Mouse (Mus musculus) induced T-regulatory cell, adult 2 months (primary cell): Measurements from ENCODE around the gene Sptbn4.
A peak's percentile ranks its signal among the peaks of the same experiment; 100 is the strongest.

Source experiments
- DNase-seq: peaks from one replicate; pipeline ENCODE4 v3.0.0-alpha.2; 2012; ENCODE audit warnings: low read depth

Sptbn4 gene

DNA sequence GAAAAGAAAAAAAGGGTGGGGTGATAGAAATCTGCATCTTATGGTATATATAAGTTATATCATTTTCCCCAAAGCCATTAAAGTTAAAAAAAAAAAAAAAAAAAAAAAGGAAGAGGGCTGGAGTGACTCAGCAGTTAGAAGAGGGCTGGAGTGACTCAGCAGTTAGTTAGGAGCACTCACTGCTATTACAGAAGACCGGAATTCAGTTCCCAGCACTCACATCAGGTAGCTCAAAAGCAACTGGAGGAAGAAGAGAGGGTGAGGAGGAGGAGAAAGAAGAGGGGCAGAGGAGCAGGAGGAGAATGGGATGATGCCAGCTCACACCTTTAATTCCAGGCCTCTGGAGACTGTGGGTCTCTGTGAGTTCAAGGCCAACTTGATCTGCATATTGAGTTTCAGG, 64.3 kb downstream of the Sptbn4 start:
- no peak for DNase-seq

DNA sequence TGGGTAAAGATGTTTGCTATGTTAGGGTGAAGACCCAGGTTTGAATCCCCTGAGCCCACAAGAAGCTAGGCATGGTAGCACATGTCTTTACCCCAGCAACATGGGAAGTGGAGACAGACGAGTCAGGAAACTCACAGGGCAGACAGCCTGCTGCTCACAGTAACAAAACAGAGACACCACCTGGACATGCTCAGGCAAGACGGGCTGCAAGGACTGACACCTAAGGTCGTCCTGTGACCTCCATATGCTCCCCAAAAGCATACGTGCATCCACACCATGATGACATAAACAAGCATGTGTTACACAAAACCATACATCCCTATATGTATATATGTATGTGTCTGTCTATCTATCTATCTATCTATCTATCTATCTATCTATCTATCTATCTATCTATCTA, 65.9 kb downstream of the Sptbn4 start:
- DNase-seq, result no peak

DNA sequence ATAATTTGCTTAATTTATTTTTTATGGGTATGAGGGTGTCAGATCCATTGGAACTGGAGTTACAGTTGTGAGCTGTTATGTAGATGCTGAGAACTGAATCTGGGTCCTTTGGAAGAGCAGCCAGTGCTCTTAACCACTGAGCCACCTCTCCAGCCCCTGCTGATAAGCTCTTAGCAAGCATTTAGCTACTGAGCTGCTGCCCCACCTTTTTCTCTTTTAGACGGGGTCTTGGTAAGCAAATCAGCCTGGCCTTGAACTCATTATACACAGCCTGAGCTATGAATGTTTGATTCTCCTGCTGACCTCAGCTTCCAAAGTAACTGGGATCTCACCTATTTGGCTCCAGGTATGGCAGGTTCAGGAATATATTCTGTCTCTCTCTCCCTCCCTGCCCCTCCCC, 66.5 kb downstream of the Sptbn4 start:
- no peak for DNase-seq

DNA sequence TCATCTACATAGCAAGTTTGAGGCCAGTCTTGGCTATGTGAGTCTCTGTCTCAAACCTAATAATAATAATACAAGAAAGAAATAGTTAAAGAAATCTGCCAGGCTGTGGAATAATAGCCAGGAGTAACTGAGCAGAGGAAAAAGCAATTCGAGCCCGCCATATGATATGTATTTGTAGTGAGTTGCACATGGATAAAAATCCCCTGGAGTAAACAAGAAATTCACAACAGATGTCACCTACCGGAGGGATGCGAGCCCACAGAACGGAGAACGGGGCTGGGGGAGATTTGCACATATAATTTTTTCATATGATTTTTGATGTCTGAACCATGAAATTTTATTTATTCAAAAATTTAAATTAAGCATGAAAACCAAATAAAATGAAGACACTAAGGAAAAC, 67.7 kb downstream of the Sptbn4 start:
- DNase-seq, result no peak

DNA sequence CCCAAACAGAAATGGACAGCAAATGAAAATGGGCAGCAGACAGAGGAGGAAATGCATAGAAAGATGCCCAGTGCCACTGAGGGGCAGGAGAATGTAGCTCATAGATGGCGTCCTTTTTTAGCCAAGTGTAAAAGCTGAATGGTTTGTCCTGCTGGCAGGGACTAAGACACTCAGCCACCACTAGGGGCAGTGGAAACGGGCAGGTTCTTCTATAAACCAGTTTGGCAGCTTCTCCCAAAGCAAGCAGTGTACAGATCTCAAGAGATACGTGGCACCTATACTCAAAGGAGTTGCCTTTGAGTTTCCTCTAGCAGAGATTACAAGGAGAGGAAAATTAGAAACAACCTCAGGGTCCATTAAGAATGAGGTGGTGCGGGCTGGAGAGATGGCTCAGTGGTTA, 69.1 kb downstream of the Sptbn4 start:
- peak; percentile 52 for DNase-seq

DNA sequence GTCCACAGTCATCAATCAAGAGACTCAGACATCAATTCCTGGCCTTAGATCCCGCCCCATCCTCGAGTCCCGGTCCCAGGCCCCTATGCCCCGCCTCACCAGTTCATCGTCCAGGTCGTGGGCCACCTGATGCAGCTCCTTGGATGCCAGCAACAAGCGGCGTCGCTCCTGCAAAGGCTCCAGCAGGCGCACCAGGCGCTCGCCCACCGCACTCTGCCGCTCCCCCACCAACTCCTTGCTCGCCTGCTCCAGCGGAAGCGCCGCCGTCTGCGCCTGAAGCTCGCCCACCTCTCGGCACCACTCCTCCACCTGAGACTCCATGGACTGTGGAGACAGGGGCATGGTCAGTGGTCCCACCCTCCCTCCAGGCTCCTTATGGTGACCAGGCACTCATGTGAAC, 72.2 kb downstream of the Sptbn4 start:
- DNase-seq, result no peak

DNA sequence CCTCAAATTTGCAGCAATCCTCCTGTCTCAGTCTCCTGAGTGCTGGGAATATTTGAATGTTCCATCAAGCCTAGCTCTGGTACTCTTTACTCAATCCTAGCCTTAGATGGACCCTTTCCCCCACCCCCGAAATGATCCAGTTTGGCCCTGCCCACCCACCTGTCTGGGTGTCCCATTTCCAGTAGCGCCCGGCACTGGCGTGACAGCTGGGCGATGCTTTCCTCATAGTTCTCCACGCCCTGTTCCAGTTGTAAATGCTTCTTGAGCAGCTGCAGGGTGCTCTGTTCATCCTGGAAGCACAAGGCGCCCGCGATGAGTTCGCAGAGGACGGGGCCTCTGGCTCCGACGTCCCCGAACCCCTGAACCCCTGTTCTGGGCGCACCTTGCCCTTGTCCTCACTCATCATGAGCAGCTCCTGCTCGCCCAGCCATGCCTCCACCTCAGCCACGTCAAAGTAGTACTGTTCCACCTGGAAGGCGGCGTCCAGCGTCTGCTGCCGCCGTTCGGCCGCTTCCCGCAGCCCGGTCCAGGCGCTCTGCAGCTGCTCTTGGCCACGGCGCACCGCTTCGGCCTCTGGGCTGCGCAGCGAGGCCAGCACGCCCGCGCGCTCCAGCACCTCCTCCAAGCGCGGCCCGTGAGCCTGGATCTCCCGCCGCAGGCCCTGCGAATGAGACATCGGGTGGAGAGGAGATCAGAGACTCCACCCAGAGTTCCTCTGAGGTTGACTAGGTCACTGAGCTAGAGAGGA, 75.6 kb downstream of the Sptbn4 start:
- no peak for DNase-seq

DNA sequence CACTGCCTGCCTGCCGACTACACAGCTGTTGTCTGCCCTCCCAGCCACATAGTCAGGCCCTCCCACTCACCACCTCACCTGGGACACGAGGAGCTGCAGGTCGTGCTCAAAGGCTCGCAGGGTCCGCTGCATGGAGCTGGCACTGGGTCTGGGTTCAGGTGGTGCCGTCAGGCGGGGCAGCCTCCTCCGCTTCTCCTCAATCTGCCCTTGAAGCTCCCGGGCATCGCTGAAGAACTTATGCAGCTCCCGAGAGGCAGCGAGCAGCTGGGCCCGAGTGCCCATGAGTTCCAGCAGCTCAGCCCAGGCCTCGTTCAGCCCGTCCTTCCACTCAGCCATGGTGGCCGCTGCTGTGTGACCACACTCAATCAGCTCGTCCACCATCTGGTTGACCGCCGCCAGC, 78.4 kb downstream of the Sptbn4 start:
- DNase-seq, result no peak

DNA sequence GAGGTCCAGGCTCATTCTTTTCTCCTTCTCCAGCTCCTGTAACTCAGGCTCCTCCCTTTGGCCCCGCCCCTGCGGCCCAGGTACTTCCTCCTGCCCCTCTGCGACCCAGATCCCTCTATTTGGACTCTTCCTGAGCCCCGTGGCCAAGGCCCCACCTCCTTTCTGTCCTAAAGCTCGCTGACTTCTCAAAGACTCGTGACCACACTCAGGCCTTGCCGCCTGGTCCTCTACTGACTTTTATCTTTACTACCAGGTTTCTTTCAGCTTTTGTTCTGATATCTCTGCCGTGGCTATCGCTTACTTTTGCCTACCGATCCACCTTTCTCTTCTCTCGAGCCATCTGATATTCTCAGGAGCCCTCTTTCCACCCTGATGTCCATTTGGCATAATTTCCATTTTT, 79.5 kb downstream of the Sptbn4 start:
- DNase-seq, result peak; percentile 54

DNA sequence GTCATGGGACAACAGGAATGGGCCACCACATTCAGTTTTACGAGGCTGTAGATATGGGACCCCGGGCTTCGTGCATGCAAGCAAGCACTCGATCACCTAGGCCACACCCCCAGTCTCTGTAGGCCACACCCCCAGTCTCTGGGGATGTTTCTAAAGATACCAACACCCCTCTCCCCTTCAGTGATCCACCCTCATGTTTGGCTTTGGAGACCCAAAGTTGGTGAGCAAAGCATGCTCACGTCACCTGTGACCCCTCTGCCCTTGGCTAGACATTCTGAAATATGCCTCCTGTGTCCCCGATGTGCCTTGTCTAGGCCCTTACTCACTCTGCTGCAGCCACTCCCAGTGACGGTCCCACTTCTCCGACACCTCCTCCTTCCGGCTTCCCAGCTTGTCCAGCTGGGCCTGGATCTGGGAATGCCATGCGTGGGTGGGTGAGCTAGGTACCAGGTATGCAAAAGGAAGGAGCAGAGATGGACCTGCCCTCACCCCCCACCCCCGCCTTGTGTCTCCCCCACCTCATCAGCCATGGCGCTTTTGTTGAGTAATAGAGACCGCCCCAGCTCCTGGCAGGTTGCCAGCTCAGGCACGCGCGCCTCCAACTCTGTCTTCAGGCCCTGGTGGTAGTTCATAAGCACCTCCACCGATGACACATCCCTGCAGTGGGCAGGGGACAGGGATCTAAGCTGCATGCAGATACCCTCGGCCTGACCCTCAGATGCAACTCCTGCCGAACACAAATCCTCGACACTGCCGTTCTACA, 81.2 kb downstream of the Sptbn4 start:
- peak; percentile 25 for DNase-seq

DNA sequence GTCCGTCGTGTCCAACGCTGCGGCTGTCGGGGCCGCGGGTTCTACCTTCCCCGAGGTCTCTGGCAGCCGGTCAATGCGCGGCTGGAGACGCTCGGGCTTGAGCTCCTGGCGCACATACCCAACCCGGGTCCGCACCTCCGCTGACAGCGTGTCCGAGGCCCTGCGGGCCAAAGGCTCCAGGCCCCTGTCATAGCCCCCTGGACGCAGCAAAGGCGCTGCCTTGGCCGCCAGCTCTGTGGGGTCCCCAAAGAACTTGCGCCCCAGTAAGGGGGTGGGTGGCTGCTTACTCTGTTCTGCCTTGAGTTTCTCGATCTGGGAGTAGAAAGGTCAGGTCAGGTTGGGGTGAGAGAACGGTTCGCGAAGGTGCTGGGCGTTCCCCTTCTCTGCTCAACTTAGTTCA, 83.1 kb downstream of the Sptbn4 start:
- no peak for DNase-seq

DNA sequence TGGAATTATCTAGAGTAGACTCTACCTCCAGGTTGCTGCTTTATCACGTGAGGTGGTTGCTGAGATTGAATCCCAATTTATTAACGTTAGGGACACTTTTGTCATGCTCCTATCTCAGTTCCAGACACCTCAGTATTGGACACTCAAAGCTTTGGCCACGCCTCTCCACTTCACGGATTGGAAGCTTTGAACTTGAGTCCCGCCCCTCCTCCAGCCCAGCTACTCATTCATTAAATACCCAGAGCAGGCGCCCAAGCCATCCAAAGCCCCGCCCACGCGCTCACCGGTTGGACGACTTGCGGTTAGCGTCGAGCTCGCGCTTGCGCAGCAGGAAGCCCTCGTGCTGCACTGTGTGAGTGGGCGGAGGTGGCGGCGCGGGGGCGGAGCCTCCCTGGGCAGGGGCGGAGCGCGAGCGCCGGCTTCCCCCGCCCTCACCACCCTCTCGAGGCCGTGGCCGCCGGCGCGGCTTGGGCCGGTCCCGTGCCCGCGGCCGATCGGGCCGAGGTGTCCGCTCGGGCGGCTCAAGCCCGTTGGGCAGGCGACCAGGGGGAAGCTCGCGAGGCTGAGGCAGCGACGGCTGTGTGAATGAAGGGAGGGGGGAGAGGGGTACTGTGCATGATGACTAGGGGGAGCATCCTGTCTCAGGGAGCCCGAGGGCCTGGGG, 86.1 kb downstream of the Sptbn4 start:
- peak; percentile 100 for DNase-seq

DNA sequence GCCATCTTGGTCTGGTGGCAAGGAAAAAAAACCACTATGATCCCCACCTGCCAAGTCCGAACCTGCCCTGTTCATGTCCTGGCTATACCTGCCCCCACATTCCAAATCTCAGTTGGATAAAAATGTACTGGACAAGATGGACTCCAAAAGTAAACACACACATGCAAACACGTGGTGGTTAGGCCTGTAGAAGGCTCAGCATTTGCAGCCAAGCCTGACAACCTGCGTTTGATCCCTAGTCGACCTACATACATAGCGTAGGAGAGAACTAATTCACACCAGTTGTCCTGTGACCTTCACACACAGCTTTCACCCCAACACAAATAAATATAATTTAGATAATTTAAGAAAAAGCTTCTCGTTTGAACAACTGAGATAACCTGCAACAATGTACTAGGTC, 86.7 kb downstream of the Sptbn4 start:
- DNase-seq, result no peak

DNA sequence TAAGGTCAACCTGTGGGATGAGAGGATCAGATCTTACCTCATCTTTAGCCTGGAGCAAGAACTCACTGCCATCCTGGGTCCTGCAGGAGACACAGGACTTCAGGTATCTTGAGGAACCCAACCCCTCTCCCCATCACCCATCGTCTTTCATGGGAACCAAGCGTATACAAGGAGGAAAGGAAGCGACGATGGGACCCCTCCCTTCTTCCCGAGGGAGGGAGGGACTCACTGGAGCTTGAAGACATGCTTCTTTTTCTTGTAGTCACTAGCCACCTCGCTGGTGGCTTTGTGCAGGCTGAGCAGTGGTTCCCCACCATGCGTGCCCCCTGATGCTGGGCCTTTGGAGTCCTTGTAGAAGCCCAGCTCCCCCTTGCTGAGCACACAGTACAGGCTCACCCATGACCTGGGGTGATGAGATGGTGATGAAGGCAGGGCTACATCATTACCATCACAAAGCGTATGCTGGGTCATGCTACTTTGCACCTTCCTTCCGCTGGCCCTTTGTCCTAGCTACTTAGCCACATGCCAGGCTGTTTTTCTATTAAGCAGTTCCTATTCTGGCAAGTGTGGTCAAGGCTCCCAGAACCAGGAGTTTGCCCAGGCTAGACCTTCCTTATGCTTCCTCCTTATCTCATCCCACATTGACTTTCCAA, 87.7 kb downstream of the Sptbn4 start:
- no peak for DNase-seq

DNA sequence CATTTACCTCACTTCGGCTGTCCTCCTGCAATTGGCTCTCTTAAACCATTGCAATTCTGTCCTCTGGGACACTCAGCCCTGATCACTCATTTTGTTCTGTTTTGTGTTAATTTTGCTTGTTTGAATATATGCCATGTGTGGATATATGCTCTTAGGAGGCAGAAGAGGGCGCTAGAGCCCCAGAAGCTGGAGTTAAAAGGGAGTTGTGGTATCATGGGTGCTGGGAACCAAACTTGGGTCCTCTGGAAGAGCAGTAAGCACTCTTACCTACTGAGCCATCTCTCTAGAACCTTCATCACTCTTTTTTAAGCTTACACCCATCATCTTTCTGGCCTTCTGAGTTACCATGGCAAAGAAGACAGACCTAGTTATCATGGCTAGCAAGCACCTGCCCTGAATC, 88.3 kb downstream of the Sptbn4 start:
- no peak for DNase-seq

DNA sequence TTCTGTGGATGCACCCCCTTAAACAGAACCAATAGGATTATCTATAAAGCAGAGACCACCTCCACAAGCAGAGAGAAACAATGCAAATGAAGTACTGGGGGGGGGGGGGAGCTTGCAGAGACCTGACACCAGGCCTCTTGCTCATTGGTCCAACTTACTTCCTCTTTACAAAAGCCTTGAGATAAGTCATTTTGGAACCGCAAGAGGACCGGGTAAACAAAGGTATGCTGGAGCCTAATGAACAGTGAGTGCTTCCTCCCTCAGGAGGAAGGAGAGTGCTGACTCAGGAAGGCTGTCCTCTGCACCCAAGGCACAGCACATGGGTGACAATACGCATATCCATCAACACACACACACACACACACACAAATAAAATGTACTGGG, 89.9 kb downstream of the Sptbn4 start:
- peak; percentile 77 for DNase-seq

DNA sequence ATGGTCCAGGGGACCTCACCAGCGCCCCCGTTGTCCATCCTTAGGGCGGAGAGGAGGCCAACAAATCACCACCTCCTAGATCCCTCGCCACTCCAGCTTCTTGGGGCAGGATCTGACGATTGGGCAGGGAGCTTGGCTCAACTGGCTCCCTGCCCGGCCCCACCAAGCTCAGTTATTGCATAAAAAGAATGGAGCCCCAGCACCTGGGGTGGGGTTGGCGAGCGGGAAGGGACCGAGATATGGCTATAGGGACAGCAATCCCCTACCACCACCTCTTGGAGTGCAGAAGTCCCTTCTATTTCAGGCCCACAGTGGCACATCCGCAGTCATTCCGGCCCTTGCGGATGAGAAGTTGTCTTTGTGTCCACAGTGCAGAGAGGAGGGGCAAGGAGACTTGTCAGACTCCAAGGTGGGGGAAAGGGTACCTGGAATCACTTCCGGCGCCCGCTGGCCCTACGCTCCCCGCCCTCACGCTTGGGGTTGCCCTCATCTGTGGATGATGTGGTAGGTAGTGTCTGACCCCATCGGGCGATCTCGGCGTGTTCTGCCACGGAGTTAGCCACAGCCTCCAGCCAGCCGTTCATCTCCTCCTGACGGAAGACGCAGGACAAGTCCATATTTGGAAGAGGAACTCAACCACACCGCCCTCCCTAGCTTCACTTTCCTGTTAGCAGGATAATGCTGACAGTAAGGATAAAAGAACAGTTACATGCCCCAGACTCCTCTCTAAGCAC, 90.5 kb downstream of the Sptbn4 start, which contains the start of gene Gm20479:
Gm20479 (minus strand) TSS at position 559 of the 734 bp plus-strand sequence.
- DNase-seq, result no peak

DNA sequence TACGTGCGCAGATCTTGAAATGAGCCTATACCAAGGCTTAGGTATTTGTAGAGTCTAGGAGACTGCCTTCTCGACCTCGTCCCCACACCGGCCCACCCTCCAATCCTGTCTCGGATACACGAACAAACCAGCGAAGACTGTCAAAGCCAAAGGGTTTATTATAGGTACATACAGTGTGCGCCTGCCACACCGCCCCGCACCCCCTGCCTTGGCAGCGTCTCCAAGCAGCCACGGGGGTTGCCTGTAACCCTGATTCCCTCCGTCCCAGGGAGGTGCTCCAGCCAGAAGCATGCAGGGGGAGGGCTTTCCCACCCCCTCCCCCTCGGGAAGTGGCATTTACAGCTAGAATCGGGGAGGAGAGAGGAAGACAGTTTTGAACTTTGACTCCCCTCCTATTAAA, 91.2 kb downstream of the Sptbn4 start:
- DNase-seq, result no peak

DNA sequence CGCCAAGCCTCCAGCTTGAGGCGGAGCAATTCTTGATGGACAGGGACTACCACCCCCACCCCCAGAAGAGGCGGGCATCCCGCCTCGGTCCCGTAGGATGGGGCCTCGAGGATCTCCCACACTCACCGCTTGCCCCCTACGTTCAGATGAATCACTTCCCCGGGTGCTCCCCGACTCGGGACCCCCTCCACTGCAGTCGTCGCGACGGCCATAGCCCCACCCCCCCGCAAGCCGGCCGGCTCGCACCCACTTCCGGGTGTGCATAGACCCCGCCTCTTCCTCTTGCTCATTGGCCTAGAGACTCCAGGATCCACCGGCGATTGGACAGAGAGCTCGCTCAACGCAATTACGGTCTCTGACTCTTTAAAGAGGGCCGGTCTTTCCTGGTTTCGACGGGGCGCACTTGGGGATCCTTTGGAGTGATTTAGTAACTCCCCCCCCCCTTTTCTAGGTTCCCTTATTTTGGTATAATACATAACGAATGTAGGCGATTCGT, 91.7 kb downstream of the Sptbn4 start, which contains the start of gene Shkbp1:
Shkbp1 (minus strand) TSS at position 275 of the 496 bp plus-strand sequence.
- peak; percentile 96 for DNase-seq

DNA sequence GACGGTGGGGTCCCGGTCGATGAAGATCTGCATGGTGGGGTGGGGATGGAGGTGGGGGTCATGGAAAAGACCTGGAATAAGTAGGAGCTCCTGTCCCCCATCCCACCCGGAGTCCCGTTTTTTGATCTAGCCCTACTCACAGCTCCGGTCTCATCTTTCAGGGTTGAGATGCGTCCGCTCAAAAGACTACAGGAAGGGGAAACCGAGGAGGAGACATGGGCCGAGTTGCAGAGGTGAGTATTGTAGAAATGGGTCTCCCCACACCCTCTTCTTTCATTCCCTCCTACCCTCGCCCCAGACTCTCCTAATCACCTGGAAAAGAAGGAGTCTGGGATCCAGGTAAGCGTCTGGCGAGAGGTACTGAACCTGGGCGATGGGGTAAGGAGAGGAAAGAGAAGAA, 92.2 kb downstream of the Sptbn4 start:
- DNase-seq, result no peak

DNA sequence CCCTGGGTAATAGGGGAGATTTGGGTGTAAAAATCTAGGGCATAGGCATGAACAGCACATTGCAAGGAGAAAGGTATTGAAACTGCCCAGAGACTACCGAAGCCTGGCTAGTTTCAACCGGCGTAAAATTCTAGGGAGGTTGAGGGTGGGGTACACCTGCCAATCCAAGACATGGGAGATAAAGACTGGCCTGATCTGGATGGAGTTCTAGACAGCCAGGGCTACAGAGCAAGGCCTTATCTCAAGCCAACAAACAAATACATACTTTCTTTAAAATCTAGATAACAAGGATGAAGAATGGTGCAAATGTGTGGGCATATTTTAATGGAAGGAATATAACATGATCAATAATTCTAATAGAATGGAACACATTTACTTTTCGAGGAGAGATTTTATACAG, 92.7 kb downstream of the Sptbn4 start:
- no peak for DNase-seq

DNA sequence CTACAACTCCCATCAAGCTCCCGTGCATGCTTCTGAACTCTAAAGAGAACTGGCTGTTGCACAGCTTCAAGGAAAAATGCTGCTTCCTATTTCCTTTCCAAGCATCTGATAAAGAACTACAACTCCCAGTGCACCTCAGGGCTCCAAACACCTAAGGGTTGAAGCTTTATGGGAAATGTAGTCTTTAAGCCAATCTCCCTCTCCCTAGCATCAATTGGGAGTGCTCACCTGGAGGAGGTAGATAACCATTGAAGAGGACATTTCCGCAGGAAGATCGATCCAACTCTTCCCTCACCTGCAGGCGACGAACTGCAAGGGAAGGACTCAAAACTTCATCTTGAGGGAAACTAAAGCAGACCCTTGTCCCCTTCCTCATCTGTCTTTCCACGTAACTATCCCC, 93.3 kb downstream of the Sptbn4 start:
- DNase-seq, result no peak
